Mouse (Mus musculus): ENCODE measurements around the gene Fut7. TPM values are rescaled to one million over a fixed set of nuclear protein-coding genes. Genes with fewer than 3 reads are reported as not detected.
"Not testable (repeated sequence)": the region's sequence is repeated elsewhere in the genome, so short reads cannot be mapped to it uniquely, and the experiment has no call there.

The Fut7 gene
- polyA plus RNA-seq, 1 experiment from 2014 or later: not detected

DNA sequence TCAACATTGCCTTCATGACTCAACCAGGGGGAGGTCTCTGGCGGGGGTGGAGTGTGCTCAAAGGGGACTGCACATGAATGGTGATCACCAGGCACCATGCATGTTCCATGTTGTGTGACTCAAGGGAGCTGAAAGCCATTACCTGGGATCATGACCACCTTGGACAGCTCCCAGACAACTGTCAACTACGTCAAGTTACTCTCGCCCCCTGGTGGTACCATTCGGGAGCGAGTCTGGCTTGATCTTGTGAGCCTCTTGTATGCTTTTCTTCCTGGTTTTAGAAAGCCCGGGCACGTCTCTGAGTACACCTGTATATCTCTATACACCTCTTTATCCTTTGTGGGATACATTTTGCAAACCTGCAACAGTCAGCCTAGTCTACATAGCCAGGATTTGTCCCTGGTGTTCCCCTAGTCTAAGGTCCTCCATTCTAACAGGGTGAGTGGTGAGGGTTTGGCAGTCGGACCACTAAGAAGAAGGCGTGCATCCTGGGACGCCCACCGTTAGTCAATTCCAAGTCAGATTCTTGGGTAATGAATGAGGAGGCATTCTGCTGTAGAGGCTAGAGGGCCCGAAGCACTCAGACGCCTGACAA lies 20.6 kb upstream of the Fut7 start:
- DNase-seq (peak; percentile 94), ATAC-seq (ENCODE audit: insufficient read depth) (0 out of 2 replicates have a peak, but pooled peaks have one; percentile 13)
- no peak overlapping the region for H3K9ac ChIP-seq
- no peaks in the 10 kb centered on the region for H3K4me1 ChIP-seq (ENCODE audit: insufficient read depth)
- 1% methylated on average over 13 of the region's 13 CpGs for WGBS
- peak; percentile 85 for TF ChIP-seq CTCF (IDR thresholded peaks at IDR 0.05; ENCODE audit: low read depth)
- peak overlapping the region; percentile 65 for H3K4me2 ChIP-seq
- H3K27me3 ChIP-seq (ENCODE audit: insufficient read depth, low read length): peaks cover 67% of the 10 kb centered on the region
- no peaks in the 10 kb centered on the region for H3K9me3 ChIP-seq (ENCODE audit: low read depth, low read length)
- no peaks in the 10 kb centered on the region for H3K36me3 ChIP-seq (ENCODE audit: insufficient read depth)
- peak overlapping the region; percentile 49 for H3K4me3 ChIP-seq (ENCODE audit: low read depth, low read length)
- H3K27ac ChIP-seq (ENCODE audit: low read depth): no peak overlapping the region

DNA sequence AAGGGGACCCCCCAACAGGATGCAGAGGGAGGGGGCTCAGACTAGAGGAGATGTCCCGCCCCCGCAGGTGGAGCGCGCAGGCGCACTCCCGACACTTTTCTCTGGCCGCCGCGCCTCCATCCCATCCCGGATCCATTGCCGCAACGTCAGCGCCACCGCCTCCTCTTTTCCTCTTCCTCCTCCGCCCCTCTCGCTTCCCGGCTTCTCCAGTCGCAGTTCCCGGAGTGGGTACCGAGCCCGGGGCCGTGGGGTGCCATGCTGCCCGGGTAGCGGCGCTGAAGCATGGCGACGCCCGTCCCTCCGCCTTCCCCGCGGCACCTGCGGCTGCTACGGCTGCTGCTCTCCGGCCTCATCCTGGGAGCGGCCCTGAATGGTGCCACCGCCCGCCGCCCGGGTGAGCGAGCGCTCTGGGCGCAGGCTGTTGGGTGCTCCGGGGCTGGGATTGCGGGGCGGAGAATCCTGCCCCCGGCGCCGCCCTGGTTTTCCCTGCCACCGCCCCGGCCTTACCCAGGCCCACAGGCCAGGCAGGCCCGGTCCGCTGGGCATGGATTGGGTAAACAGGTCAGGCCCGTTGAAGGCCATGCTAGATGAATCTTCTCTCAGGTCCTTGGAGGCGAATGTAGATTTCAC lies 20.0 kb upstream of the Fut7 start:
- Histone ChIP-seq H3K4me1 (ENCODE audit: insufficient read depth) (no peaks in the 10 kb centered on the region), H3K9ac (peak overlapping the region; percentile 49), H3K27me3 (ENCODE audit: insufficient read depth, low read length) (peaks cover 61% of the 10 kb centered on the region), H3K4me2 (peak overlapping the region; percentile 65), H3K27ac (ENCODE audit: low read depth) (no peak overlapping the region), H3K9me3 (ENCODE audit: low read depth, low read length) (no peaks in the 10 kb centered on the region), H3K4me3 (ENCODE audit: low read depth, low read length) (peak overlapping the region; percentile 49), H3K36me3 (ENCODE audit: insufficient read depth) (no peaks in the 10 kb centered on the region)
- ATAC-seq (ENCODE audit: insufficient read depth) (0 out of 2 replicates have a peak, but pooled peaks have one; percentile 26), DNase-seq (peak; percentile 45)
- TF ChIP-seq CTCF (IDR thresholded peaks at IDR 0.05; ENCODE audit: low read depth): no peak
- WGBS: under 1% methylated on average over 54 of the region's 54 CpGs

DNA sequence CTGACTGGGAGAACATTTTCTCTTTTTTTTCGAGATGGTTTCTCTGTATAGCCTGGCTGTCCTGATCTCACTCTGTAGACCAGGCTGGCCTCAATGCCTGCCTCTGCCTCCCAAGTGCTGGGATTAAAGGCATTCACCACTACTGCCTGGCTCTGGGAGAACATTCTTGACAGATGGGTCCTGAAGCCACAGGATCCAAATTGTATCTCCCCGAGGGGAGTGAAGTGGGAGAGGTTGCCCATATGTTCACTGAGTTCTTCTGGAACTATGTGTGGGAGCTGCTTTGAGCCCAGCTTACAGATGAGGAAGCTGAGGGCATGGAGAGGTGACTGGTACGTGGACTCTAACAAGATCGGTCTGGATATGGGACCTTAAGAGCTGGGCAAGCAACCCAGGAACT lies 19.1 kb upstream of the Fut7 start:
- ATAC-seq (ENCODE audit: insufficient read depth) (no peak), DNase-seq (no peak)
- H3K4me1 ChIP-seq (ENCODE audit: insufficient read depth): no peaks in the 10 kb centered on the region
- H3K4me2 ChIP-seq: no peak overlapping the region
- 78% methylated on average over 4 of the region's 4 CpGs for WGBS
- no peaks in the 10 kb centered on the region for H3K36me3 ChIP-seq (ENCODE audit: insufficient read depth)
- H3K4me3 ChIP-seq (ENCODE audit: low read depth, low read length): no peak overlapping the region
- no peak for TF ChIP-seq CTCF (IDR thresholded peaks at IDR 0.05; ENCODE audit: low read depth)
- H3K27me3 ChIP-seq (ENCODE audit: insufficient read depth, low read length): peaks cover 56% of the 10 kb centered on the region
- H3K9ac ChIP-seq: no peak overlapping the region
- H3K27ac ChIP-seq (ENCODE audit: low read depth): no peak overlapping the region
- no peaks in the 10 kb centered on the region for H3K9me3 ChIP-seq (ENCODE audit: low read depth, low read length)

DNA sequence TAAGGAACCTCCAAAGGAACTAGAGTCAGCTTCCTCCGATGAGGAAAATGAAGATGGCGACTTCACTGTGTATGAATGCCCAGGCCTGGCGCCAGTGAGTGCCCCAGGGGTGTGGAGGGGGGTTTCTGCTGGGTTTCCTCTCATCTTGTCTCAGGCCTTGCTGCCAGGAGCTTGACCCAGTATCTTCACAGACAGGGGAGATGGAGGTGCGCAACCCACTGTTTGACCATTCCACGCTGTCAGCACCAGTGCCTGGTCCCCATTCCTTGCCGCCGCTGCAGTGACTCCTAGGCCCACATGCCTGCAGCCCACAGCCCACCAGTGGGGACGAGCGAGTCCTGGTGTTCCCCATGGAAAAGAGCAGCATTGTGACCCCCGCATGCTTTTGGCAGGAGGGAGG lies 14.2 kb upstream of the Fut7 start:
- ATAC-seq (ENCODE audit: insufficient read depth) (no peak), DNase-seq (no peak)
- 68% methylated on average over 10 of the region's 10 CpGs for WGBS
- no peak overlapping the region for H3K9ac ChIP-seq
- H3K4me1 ChIP-seq (ENCODE audit: insufficient read depth): no peaks in the 10 kb centered on the region
- no peaks in the 10 kb centered on the region for H3K36me3 ChIP-seq (ENCODE audit: insufficient read depth)
- H3K4me2 ChIP-seq: no peak overlapping the region
- H3K4me3 ChIP-seq (ENCODE audit: low read depth, low read length): no peak overlapping the region
- peaks cover 7% of the 10 kb centered on the region for H3K27me3 ChIP-seq (ENCODE audit: insufficient read depth, low read length)
- TF ChIP-seq CTCF (IDR thresholded peaks at IDR 0.05; ENCODE audit: low read depth): no peak
- no peak overlapping the region for H3K27ac ChIP-seq (ENCODE audit: low read depth)
- no peaks in the 10 kb centered on the region for H3K9me3 ChIP-seq (ENCODE audit: low read depth, low read length)

DNA sequence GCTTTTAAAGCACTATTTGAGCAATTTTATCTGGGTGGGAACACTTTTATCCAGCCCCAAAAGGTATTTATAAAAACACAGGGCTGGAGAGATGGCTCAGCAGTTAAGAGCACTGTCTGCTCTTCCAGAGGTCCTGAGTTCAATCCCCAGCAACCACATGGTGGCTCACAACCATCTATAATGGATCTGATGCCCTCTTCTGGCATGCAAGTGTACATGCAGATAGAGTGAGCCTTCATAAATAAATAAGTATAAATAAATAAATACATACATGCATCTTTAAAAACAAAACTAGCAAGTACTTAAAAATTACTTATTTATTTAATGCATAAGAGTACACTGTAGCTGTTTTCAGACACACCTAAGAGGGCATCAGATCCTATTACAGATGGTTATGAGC lies 9.6 kb upstream of the Fut7 start:
- not testable (repeated sequence) for H3K4me3 ChIP-seq (ENCODE audit: low read depth, low read length); H3K4me1 ChIP-seq (ENCODE audit: insufficient read depth); H3K9ac ChIP-seq; H3K36me3 ChIP-seq (ENCODE audit: insufficient read depth); H3K9me3 ChIP-seq (ENCODE audit: low read depth, low read length); H3K27ac ChIP-seq (ENCODE audit: low read depth); H3K4me2 ChIP-seq; H3K27me3 ChIP-seq (ENCODE audit: insufficient read depth, low read length); ATAC-seq (ENCODE audit: insufficient read depth); DNase-seq

DNA sequence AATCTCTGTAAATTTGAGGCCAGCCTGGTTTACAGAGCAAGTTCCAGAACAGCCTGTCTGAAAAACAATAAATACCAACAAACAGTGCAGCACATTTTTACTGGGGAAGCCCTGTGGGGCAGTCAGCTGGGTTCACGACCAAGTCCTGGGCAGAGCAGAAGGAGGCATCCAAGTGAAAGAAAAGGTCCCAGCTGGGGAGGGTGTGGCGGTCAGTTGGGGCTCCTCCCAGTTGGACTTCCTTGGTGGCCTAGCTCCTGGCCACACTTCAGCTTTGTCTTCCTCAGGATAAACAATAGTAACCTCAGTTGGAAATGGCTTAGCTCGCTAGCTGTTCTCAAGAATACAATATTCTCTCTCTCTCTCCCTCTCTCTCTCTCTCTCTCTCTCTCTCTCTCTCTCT lies 5.6 kb upstream of the Fut7 start:
- H3K9ac ChIP-seq: no peak overlapping the region
- no peak overlapping the region for H3K4me2 ChIP-seq
- DNase-seq (no peak), ATAC-seq (ENCODE audit: insufficient read depth) (no peak)
- H3K4me1 ChIP-seq (ENCODE audit: insufficient read depth): no peaks in the 10 kb centered on the region
- no peaks in the 10 kb centered on the region for H3K36me3 ChIP-seq (ENCODE audit: insufficient read depth)
- no peaks in the 10 kb centered on the region; the same call in 1 of the 2 replicates for H3K27me3 ChIP-seq (ENCODE audit: insufficient read depth, low read length)
- no peak for TF ChIP-seq CTCF (IDR thresholded peaks at IDR 0.05; ENCODE audit: low read depth)
- H3K9me3 ChIP-seq (ENCODE audit: low read depth, low read length): no peaks in the 10 kb centered on the region
- no peak overlapping the region for H3K27ac ChIP-seq (ENCODE audit: low read depth)
- no peak overlapping the region for H3K4me3 ChIP-seq (ENCODE audit: low read depth, low read length)
- WGBS: 30% methylated on average over 3 of the region's 3 CpGs

DNA sequence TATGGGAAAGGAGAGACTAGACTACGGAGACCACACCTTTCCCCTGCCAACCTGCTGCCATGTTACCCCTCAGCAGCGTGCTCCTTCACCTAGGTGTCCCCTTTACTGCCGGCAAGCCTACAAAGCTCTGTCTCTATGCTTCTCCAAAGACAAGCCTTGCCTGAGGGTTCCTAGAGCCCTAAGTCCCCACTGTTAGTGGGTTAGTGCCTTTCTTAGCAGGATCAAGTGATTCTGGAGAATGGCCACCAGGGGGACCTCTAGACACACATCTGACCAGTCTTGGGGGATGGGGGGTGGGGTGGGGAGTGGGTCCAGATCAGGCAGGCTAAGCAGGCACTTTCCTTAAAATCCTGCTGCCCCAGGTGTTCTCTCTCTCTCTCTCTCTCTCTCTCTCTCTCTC lies 1.2 kb upstream of the Fut7 start:
- Histone ChIP-seq H3K27ac (ENCODE audit: low read depth) (no peak overlapping the region), H3K36me3 (ENCODE audit: insufficient read depth) (no peaks in the 10 kb centered on the region), H3K4me3 (ENCODE audit: low read depth, low read length) (no peak overlapping the region), H3K27me3 (ENCODE audit: insufficient read depth, low read length) (peaks cover 27% of the 10 kb centered on the region), H3K4me2 (no peak overlapping the region), H3K9ac (no peak overlapping the region), H3K9me3 (ENCODE audit: low read depth, low read length) (no peaks in the 10 kb centered on the region), H3K4me1 (ENCODE audit: insufficient read depth) (no peaks in the 10 kb centered on the region)
- peak; percentile 71 for DNase-seq
- 20% methylated on average over 3 of the region's 3 CpGs for WGBS
- TF ChIP-seq CTCF (IDR thresholded peaks at IDR 0.05; ENCODE audit: low read depth): peak; percentile 74
- ATAC-seq (ENCODE audit: insufficient read depth): 0 out of 2 replicates have a peak, but pooled peaks have one; percentile 24
